Mouse (Mus musculus) bone marrow macrophage, adult 2 months (primary cell): ENCODE data around the gene Naglu. TPM values are rescaled to one million over a fixed set of nuclear protein-coding genes. Genes with fewer than 3 reads are reported as not detected.

ENCODE experiments used
- H3K27ac ChIP-seq: 2 replicates; pipeline ENCODE4 v1.5.1; 2012; ENCODE audit warnings: low read depth, low read length; ENCODE audit not compliant: insufficient read depth
- H3K4me1 ChIP-seq: 2 replicates; pipeline ENCODE4 v1.6.1; 2012; ENCODE audit warnings: low read length; ENCODE audit not compliant: control insufficient read depth, insufficient read depth
- H3K4me3 ChIP-seq: 2 replicates; pipeline ENCODE4 v1.5.1; 2012; ENCODE audit warnings: mild to moderate bottlenecking, low read length, moderate library complexity; ENCODE audit not compliant: insufficient read depth
- CTCF ChIP-seq: IDR thresholded peaks from 2 replicates; pipeline ENCODE4 v1.5.1; 2012; ENCODE audit warnings: low read depth, mild to moderate bottlenecking, low read length, moderate library complexity
- POLR2A ChIP-seq: IDR thresholded peaks from 2 replicates; pipeline ENCODE4 v1.6.1; 2012; ENCODE audit warnings: mild to moderate bottlenecking, low read depth, low read length, borderline replicate concordance
- polyA plus RNA-seq: library from polyadenylated mRNA; stranded (reverse); fragments of >200 nt; gene quantifications from 2 replicates; pipeline ENCODE4 v1.2.4, GENCODE M21; 2012; ENCODE audit not compliant: missing spikeins, insufficient read depth, insufficient read length

Gene Naglu
- 59.5 and 64.3 TPM in 2 replicates for polyA plus RNA-seq

GRCm38 (mm10) chr11:101069391-101070188, at the start of gene Naglu:
TSS of gene Naglu (plus strand) at chr11:101070012.
- H3K27ac ChIP-seq = peak within 1 kb of the TSS; percentile 73
- H3K4me3 ChIP-seq = peak within 1 kb of the TSS; percentile 81
- peaks cover 13% of the 10 kb centered on the region for H3K4me1 ChIP-seq
- TF ChIP-seq POLR2A (no peak; the same call in 1 of the 2 replicates), CTCF (no peak)

- H3K27ac ChIP-seq = no peak overlapping the region
- H3K4me3 ChIP-seq = no peak overlapping the region
- TF ChIP-seq CTCF = no peak
- TF ChIP-seq POLR2A = no peak
- no peaks in the 10 kb centered on the region for H3K4me1 ChIP-seq
These were observed 46.4 kb upstream of the Naglu start for GRCm38 (mm10) chr11:101023371-101023770.

- no peak overlapping the region for H3K27ac ChIP-seq
- H3K4me1 ChIP-seq = no peaks in the 10 kb centered on the region
- H3K4me3 ChIP-seq = no peak overlapping the region
- TF ChIP-seq POLR2A (no peak), CTCF (no peak)
These were observed 45.8 kb upstream of the Naglu start for GRCm38 (mm10) chr11:101024001-101024400.

DNA sequence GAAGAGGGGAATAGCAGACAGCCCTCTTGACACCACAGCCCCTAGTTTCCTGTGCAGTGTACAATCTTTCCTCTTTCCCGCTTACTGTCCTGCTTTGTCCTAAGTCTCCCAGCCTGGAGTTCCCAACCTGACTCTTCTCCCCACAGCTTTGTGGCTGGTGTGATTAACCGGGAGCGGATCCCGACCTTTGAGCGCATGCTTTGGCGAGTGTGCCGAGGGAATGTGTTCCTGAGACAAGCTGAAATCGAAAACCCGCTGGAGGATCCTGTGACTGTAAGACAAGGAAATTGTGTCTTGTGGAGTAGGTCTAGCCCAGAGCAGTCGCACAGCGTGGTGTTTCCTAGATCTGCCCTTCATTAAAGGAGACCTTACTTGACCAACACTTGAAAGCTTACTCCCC, 42.7 kb upstream of the Naglu start:
- H3K4me1 ChIP-seq = no peaks in the 10 kb centered on the region
- TF ChIP-seq POLR2A = no peak
- TF ChIP-seq CTCF = no peak
- H3K27ac ChIP-seq = no peak overlapping the region
- H3K4me3 ChIP-seq = no peak overlapping the region

- TF ChIP-seq POLR2A = no peak
- no peak for TF ChIP-seq CTCF
- Histone ChIP-seq H3K4me1 (no peaks in the 10 kb centered on the region), H3K4me3 (no peak overlapping the region), H3K27ac (no peak overlapping the region)
These were observed 40.5 kb upstream of the Naglu start for GRCm38 (mm10) chr11:101029320-101029719.

- Histone ChIP-seq H3K4me3 (no peak overlapping the region), H3K27ac (no peak overlapping the region), H3K4me1 (no peaks in the 10 kb centered on the region)
- TF ChIP-seq POLR2A = no peak
- TF ChIP-seq CTCF = no peak
These were observed 39.5 kb upstream of the Naglu start for GRCm38 (mm10) chr11:101030136-101030807.

- Histone ChIP-seq H3K27ac (no peak overlapping the region), H3K4me1 (no peaks in the 10 kb centered on the region), H3K4me3 (no peak overlapping the region)
- TF ChIP-seq CTCF = no peak
- TF ChIP-seq POLR2A = no peak
These were observed 39.0 kb upstream of the Naglu start for GRCm38 (mm10) chr11:101030808-101031156.

DNA sequence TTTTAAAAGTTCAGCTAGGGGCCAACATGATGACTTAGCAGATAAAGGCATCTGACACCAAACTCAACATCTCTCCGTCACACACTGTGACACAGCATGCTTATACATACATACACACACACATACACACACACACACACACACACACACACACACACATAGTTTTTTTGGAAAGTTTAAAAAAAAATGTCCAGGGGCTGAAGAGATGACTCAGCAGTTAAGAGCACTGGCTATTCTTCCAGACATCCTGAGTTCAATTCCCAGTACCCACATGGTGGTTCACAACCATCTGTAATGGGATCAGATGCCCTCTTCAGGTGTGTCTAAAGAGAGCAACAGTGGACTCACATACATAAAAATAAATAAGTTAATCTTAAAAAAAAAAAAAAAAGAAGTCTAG, 38.3 kb upstream of the Naglu start:
- H3K27ac ChIP-seq = no peak overlapping the region
- no peak for TF ChIP-seq POLR2A
- no peaks in the 10 kb centered on the region for H3K4me1 ChIP-seq
- H3K4me3 ChIP-seq = no peak overlapping the region

DNA sequence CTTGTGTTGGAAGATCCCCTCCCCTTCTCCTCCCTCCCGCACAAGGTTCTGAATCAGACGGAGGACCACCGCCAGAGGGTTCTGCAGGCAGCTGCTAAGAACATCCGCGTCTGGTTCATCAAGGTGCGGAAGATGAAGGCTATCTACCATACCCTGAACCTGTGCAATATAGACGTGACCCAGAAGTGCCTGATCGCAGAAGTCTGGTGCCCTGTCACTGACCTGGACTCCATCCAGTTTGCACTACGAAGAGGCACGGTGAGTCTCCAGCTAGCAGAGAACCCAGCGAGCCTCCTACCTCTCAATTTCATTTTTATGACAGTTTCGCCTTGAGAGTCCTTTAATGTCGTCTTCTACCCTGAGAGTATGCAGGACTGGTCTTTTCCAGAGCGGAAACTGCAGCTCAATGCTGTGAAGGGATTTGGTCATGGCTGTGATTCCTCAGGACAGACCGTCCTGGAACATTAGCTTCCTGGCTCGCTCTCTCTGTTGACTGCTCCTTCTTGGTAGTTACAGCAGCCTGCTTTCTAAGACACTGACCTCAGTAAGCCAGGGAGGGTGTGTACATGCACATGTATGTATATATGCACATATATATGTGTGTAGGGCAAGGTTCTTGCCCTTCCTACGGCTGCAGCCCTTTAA, 35.8 kb upstream of the Naglu start:
- no peak overlapping the region for H3K27ac ChIP-seq
- no peak overlapping the region for H3K4me3 ChIP-seq
- no peak for TF ChIP-seq POLR2A
- no peak for TF ChIP-seq CTCF
- no peaks in the 10 kb centered on the region for H3K4me1 ChIP-seq
